Mouse (Mus musculus) ES-CJ7 (cell line): ENCODE data around the gene F3.

Experiments used
- DNase-seq: peaks from one replicate; pipeline ENCODE4 v3.0.0; 2011; ENCODE audit warnings: low read depth, low spot score

Gene F3

GRCm38 (mm10) chr3:121722971-121723844 is at the start of gene F3:
Gene F3, plus strand, starts transcription at chr3:121723537.
- DNase-seq, result peak; percentile 79

- DNase-seq, result no peak
These were observed 44.4 kb upstream of the F3 start for GRCm38 (mm10) chr3:121678935-121679334.

GRCm38 (mm10) chr3:121679443-121679842 is 43.9 kb upstream of the F3 start:
- DNase-seq, result no peak

- no peak for DNase-seq
These were observed 43.1 kb upstream of the F3 start for GRCm38 (mm10) chr3:121680187-121680586.

GRCm38 (mm10) chr3:121682439-121683411 is 40.6 kb upstream of the F3 start:
- DNase-seq, result no peak

GRCm38 (mm10) chr3:121684552-121684951 is 38.8 kb upstream of the F3 start:
- DNase-seq, result no peak

GRCm38 (mm10) chr3:121684963-121685362 is 38.4 kb upstream of the F3 start:
- DNase-seq, result no peak

- DNase-seq, result no peak
These were observed 37.4 kb upstream of the F3 start for GRCm38 (mm10) chr3:121685985-121686384.

- no peak for DNase-seq
These were observed 36.9 kb upstream of the F3 start for GRCm38 (mm10) chr3:121686408-121686911.

GRCm38 (mm10) chr3:121687741-121688140 is 35.6 kb upstream of the F3 start:
- no peak for DNase-seq

- DNase-seq, result no peak
These were observed 34.3 kb upstream of the F3 start for GRCm38 (mm10) chr3:121689029-121689428.

- DNase-seq, result no peak
These were observed 33.6 kb upstream of the F3 start for GRCm38 (mm10) chr3:121689697-121690096.

- DNase-seq, result peak; percentile 19
These were observed 30.2 kb upstream of the F3 start for GRCm38 (mm10) chr3:121693001-121693730.

- DNase-seq, result no peak
These were observed 29.6 kb upstream of the F3 start for GRCm38 (mm10) chr3:121693746-121694145.

GRCm38 (mm10) chr3:121697169-121697568 is 26.2 kb upstream of the F3 start:
- no peak for DNase-seq

GRCm38 (mm10) chr3:121699401-121699800 is 23.9 kb upstream of the F3 start:
- no peak for DNase-seq

GRCm38 (mm10) chr3:121699849-121700248 is 23.5 kb upstream of the F3 start:
- no peak for DNase-seq

- DNase-seq, result no peak
These were observed 22.9 kb upstream of the F3 start for GRCm38 (mm10) chr3:121700364-121700952.

- no peak for DNase-seq
These were observed 20.0 kb upstream of the F3 start for GRCm38 (mm10) chr3:121703155-121703879.

- no peak for DNase-seq
These were observed 19.5 kb upstream of the F3 start for GRCm38 (mm10) chr3:121703880-121704243.
